Mouse (Mus musculus): ENCODE data around the gene Zswim3. TPM values are rescaled to one million over a fixed set of nuclear protein-coding genes. Genes with fewer than 3 reads are reported as not detected.
"Not testable (repeated sequence)": the region's sequence is repeated elsewhere in the genome, so short reads cannot be mapped to it uniquely, and the experiment has no call there.

The Zswim3 gene
- polyA plus RNA-seq, 1 experiment, result 8.1 TPM

DNA sequence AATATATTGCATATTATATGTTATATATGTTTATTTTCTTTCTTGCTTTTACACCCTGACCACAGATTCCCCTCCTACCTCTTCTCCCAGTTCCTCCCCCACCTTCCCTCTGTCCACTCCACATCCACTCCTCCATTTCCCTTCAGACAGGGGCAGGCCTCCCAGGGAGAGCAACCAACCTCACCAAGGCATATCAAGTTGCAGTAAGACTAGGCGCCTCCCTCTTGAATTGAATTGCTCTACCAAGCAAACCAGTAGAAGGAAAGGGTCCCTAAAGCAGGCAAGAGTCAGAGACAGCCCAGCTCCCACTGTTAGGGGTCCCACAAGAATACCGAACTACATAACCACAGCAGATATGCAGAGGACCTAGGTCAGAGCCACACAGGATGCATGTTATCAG is 54.3 kb downstream of the Zswim3 start:
- WGBS, result 87% methylated on average over 2 of the region's 2 CpGs
- no peaks in the 10 kb centered on the region for H3K27me3 ChIP-seq (ENCODE audit: control insufficient read depth, insufficient read depth, low read length)
- TF ChIP-seq CTCF (IDR thresholded peaks at IDR 0.05; ENCODE audit: borderline replicate concordance, insufficient read depth, low read depth, low read length) (no peak), POLR2A (IDR thresholded peaks at IDR 0.05; ENCODE audit: borderline replicate concordance, insufficient read depth, low read length) (no peak)

DNA sequence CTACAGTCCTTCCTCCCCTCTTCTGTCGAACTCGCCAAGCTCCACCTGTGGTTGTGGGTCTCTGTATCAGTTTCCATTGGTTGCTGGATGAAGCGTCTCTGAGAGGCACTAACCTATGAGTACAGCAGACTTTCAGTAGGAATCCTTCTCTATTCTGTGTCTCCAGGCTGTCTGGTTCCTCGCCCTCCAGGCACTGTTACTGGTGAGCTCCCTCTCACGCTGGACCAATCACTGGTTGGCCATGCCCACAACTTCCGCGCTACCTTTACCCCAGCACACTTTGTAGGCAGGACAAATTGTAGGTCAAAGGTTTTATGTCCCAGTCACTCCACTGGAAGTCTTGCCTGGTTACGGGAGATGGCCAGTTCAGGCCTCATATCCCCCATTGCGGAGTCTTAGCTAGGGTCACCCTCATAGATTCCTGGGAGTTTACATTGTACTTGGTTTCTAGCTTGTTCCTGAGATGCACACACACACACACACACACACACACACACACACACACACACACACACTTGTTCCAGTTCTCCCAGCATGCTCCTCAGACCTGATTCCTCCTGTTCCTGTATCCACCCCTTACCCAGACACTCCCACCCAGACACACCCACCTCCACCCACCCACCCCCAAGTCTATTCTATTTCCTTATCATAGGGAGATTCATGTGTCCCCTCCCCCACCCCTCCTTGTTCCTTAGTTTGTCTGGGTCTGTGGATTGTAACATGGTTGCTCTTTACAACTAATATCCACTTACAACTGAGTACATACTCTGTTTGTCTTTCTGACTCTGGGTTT is 54.9 kb downstream of the Zswim3 start:
- WGBS, result 80% methylated on average over 9 of the region's 9 CpGs
- TF ChIP-seq CTCF (IDR thresholded peaks at IDR 0.05; ENCODE audit: borderline replicate concordance, insufficient read depth, low read depth, low read length), result no peak
- TF ChIP-seq POLR2A (IDR thresholded peaks at IDR 0.05; ENCODE audit: borderline replicate concordance, insufficient read depth, low read length), result no peak
- no peaks in the 10 kb centered on the region; the same call in 1 of the 2 replicates for H3K4me1 ChIP-seq (ENCODE audit: control insufficient read depth, insufficient read depth, low read length)
- DNase-seq, result no peak
- no peaks in the 10 kb centered on the region for H3K27me3 ChIP-seq (ENCODE audit: control insufficient read depth, insufficient read depth, low read length)
- H3K4me3 ChIP-seq (replicated peaks; ENCODE audit: insufficient read depth, low read depth, low read length), result no peak overlapping the region
- H3K27ac ChIP-seq (ENCODE audit: insufficient read depth, low read length), result no peak overlapping the region

More for the DNA sequence above, 54.3 kb downstream of the Zswim3 start:
- Histone ChIP-seq H3K4me3 (replicated peaks; ENCODE audit: insufficient read depth, low read depth, low read length) (no peak overlapping the region), H3K27ac (ENCODE audit: insufficient read depth, low read length) (no peak overlapping the region), H3K4me1 (ENCODE audit: control insufficient read depth, insufficient read depth, low read length) (no peaks in the 10 kb centered on the region; the same call in 1 of the 2 replicates)
- DNase-seq, result no peak

DNA sequence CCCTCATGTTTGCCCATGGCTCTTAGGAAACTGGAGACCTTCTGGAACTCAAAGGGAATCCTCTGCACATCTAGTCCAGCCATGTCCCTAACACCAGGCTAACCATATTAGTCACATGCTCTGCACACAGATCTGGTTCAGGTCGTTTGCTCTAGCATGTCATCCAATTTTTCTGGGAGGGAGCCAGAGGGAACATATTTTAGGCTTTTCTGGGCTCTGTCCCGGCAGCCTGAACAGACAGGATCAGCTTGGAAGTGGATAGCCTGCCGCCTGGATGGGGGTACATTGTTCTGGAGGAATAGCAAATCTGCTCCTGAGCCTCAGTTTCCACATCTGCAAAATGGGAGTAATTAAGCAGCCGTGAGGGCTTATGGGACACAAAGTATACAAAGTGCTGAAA is 56.2 kb downstream of the Zswim3 start:
- WGBS, result 34% methylated on average over 4 of the region's 4 CpGs
- no peak for DNase-seq
- Histone ChIP-seq H3K27ac (ENCODE audit: insufficient read depth, low read length) (no peak overlapping the region), H3K4me1 (ENCODE audit: control insufficient read depth, insufficient read depth, low read length) (no peaks in the 10 kb centered on the region; the same call in 1 of the 2 replicates), H3K4me3 (replicated peaks; ENCODE audit: insufficient read depth, low read depth, low read length) (no peak overlapping the region), H3K27me3 (ENCODE audit: control insufficient read depth, insufficient read depth, low read length) (no peaks in the 10 kb centered on the region)
- TF ChIP-seq POLR2A (IDR thresholded peaks at IDR 0.05; ENCODE audit: borderline replicate concordance, insufficient read depth, low read length) (no peak), CTCF (IDR thresholded peaks at IDR 0.05; ENCODE audit: borderline replicate concordance, insufficient read depth, low read depth, low read length) (no peak)

DNA sequence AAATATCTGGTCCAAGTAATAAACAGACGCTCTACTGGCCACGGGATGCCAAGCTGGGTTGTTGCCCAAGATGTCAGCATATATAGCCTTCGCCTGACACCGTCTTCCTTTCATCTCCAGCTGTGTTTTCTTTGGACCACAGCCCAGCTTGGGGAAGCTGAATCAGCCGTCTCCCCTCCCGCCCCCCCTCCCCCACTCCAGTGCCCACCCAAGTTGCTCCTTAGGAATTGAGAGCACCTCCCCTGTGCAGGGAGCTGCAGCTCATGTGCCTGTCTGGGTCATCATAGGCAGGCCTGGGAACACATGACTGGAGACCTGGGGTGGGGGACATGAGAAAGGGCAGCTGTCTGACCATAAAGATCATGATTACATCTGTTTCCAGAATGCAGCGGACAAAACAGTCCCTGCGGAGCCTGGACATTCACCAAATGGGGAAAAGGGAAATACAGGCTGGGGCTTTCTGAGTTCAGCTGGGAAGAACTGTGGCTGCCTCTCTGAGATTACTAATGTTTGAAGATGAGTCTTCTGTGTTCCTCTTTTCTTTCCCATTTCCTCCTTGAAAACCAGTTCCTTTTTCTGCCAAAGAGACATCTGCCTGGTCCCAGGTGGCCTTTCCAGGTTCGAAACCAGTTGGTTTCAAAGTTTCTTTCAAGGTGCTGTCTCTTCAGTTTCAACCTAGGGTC is 57.4 kb downstream of the Zswim3 start:
- Histone ChIP-seq H3K27ac (ENCODE audit: insufficient read depth, low read length) (no peak overlapping the region), H3K27me3 (ENCODE audit: control insufficient read depth, insufficient read depth, low read length) (no peaks in the 10 kb centered on the region), H3K4me1 (ENCODE audit: control insufficient read depth, insufficient read depth, low read length) (no peaks in the 10 kb centered on the region; the same call in 1 of the 2 replicates), H3K4me3 (replicated peaks; ENCODE audit: insufficient read depth, low read depth, low read length) (no peak overlapping the region)
- WGBS, result 23% methylated on average over 9 of the region's 9 CpGs
- DNase-seq, result no peak
- TF ChIP-seq POLR2A (IDR thresholded peaks at IDR 0.05; ENCODE audit: borderline replicate concordance, insufficient read depth, low read length) (no peak), CTCF (IDR thresholded peaks at IDR 0.05; ENCODE audit: borderline replicate concordance, insufficient read depth, low read depth, low read length) (no peak)

DNA sequence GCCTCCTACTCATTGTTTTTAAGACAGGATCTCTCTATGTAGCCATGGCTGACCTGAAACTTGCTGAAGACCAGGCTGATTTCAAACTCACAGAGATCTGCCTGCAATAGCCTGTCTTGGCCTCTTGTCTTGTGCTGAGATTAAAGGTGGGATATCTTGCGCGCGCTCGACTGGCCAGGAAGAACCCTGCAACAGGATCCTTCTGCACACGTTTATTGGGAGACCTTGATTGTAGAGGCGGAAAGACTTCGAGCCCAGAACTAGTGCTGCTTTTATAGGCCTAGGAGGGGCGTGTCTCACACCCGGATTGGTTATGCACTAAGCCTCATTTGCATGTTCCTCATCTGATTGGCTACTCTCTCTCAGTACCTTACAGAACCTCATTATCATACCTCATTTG is 58.5 kb downstream of the Zswim3 start:
- WGBS, result 92% methylated on average over 8 of the region's 9 CpGs
- DNase-seq; H3K4me3 ChIP-seq (replicated peaks; ENCODE audit: insufficient read depth, low read depth, low read length); H3K4me1 ChIP-seq (ENCODE audit: control insufficient read depth, insufficient read depth, low read length); H3K27ac ChIP-seq (ENCODE audit: insufficient read depth, low read length); H3K27me3 ChIP-seq (ENCODE audit: control insufficient read depth, insufficient read depth, low read length): not testable (repeated sequence)

DNA sequence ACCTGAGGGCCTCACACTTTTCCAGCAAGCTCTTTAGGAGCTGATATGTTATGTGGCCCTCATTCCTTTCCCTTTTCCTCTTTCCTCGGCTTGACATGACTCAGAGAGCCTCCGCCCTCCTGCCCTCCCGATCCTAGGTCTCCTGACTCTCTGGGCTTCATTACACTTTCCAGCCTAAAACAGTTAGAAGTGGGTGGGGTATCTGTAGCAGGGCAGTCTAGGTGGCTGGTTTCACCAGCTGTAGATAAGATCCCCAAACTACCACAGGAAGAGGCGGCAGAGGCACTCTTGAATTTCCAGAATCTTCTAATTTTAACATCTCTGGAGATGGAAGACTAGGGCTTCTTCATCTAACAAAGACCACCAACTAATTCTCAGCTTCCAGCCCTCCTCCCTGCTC is 59.7 kb downstream of the Zswim3 start:
- no peak for DNase-seq
- H3K4me3 ChIP-seq (replicated peaks; ENCODE audit: insufficient read depth, low read depth, low read length), result no peak overlapping the region
- no peak for TF ChIP-seq CTCF (IDR thresholded peaks at IDR 0.05; ENCODE audit: borderline replicate concordance, insufficient read depth, low read depth, low read length)
- no peak for TF ChIP-seq POLR2A (IDR thresholded peaks at IDR 0.05; ENCODE audit: borderline replicate concordance, insufficient read depth, low read length)
- H3K4me1 ChIP-seq (ENCODE audit: control insufficient read depth, insufficient read depth, low read length), result no peaks in the 10 kb centered on the region; the same call in 1 of the 2 replicates
- no peak overlapping the region for H3K27ac ChIP-seq (ENCODE audit: insufficient read depth, low read length)
- 88% methylated on average over 4 of the region's 4 CpGs for WGBS
- H3K27me3 ChIP-seq (ENCODE audit: control insufficient read depth, insufficient read depth, low read length), result no peaks in the 10 kb centered on the region

DNA sequence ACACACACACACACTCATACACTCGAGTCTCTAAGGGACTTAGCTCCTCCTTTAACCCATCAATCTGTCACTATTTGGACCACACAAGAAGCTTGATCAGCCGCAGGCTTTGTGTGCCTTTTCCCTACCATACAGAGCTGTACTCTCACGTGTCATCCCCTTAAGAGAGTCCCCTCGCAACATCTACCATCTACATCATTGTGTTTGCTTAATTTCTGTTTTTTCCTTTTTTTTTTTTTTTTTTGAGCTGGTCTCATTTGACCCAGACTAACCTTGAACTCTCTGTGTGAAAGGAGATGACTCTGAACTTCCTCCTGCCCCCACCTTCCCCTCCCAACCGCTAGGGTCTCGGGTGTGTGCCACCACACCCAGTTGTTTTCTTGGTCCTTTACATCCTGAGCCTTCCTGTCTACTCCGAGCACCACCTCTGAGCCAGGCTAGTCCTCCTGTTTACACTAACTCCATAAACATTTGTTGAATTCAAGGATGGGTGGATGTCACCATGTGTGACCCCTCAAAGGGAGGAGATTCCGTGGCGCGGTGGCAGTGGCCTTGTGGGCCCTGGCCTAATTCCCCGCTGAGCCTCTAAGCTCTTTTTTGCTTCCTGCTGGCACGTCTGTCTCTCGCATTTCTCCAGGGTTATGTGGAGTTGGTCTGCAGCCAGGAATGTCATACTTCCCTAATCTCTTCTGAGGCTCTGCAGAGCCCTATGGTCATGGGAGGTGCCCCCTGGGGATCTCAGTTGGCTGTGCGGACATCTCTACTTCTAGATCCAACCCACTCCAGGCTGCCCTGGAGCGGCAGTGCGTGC is 62.0 kb downstream of the Zswim3 start:
- no peak overlapping the region for H3K4me3 ChIP-seq (replicated peaks; ENCODE audit: insufficient read depth, low read depth, low read length)
- no peak overlapping the region for H3K27ac ChIP-seq (ENCODE audit: insufficient read depth, low read length)
- TF ChIP-seq POLR2A (IDR thresholded peaks at IDR 0.05; ENCODE audit: borderline replicate concordance, insufficient read depth, low read length) (no peak), CTCF (IDR thresholded peaks at IDR 0.05; ENCODE audit: borderline replicate concordance, insufficient read depth, low read depth, low read length) (no peak)
- no peaks in the 10 kb centered on the region for H3K27me3 ChIP-seq (ENCODE audit: control insufficient read depth, insufficient read depth, low read length)
- no peak for DNase-seq
- H3K4me1 ChIP-seq (ENCODE audit: control insufficient read depth, insufficient read depth, low read length), result no peaks in the 10 kb centered on the region; the same call in 1 of the 2 replicates
- WGBS, result 30% methylated on average over 16 of the region's 16 CpGs

Measured in cerebellum, adult 2 months (tissue).